Mouse (Mus musculus) neural tube, embryonic 14.5 days (tissue): Measurements from ENCODE around the gene Poldip3. TPM values are rescaled to one million over a fixed set of nuclear protein-coding genes. Genes with fewer than 3 reads are reported as not detected.
"Not testable (repeated sequence)": the region's sequence is repeated elsewhere in the genome, so short reads cannot be mapped to it uniquely, and the experiment has no call there.

Source experiments
- ATAC-seq: fragments of 200-750 bp; cut with Nextera tagmentation; 2 replicates; pipeline ENCODE4 v1.8.0; 2017; ENCODE audit warnings: low read depth, mild to moderate bottlenecking, moderate TSS enrichment, moderate library complexity
- H3K27ac ChIP-seq: fragments of 300-500 bp; sonication (generic); 2 replicates; pipeline ENCODE4 v1.5.1; 2014; ENCODE audit warnings: low read depth, mild to moderate bottlenecking, control low read depth, low read length, moderate library complexity, mixed read lengths
- H3K27me3 ChIP-seq: fragments of 300-500 bp; sonication (generic); 2 replicates; pipeline ENCODE4 v1.6.1; 2014; ENCODE audit warnings: low read length; ENCODE audit not compliant: control insufficient read depth, insufficient read depth
- H3K36me3 ChIP-seq: fragments of 300-500 bp; sonication (generic); 2 replicates; pipeline ENCODE4 v1.6.1; 2014; ENCODE audit warnings: low read length, mixed read lengths; ENCODE audit not compliant: control insufficient read depth, insufficient read depth
- H3K4me1 ChIP-seq: fragments of 300-500 bp; sonication (generic); 2 replicates; pipeline ENCODE4 v1.6.1; 2014; ENCODE audit warnings: low read length; ENCODE audit not compliant: control insufficient read depth, insufficient read depth
- H3K4me2 ChIP-seq: fragments of 300-500 bp; sonication (generic); 2 replicates; pipeline ENCODE4 v1.6.1; 2014; ENCODE audit warnings: mild to moderate bottlenecking, low read depth, low read length, control low read depth
- H3K4me3 ChIP-seq: fragments of 300-500 bp; sonication (generic); 2 replicates; pipeline ENCODE4 v1.5.1; 2014; ENCODE audit warnings: low read depth, low read length, control low read depth, mixed read lengths
- H3K9ac ChIP-seq: fragments of 300-500 bp; sonication (generic); replicated peaks from 2 replicates; pipeline ENCODE4 v1.6.1; 2014; ENCODE audit warnings: low read depth, mild to moderate bottlenecking, control low read depth, low read length, mixed read lengths
- H3K9me3 ChIP-seq: fragments of 300-500 bp; sonication (generic); 2 replicates; pipeline ENCODE4 v1.6.1; 2016; ENCODE audit warnings: low read length; ENCODE audit not compliant: control insufficient read depth
- WGBS: fragments of 180-500 bp; shearing (Covaris S2); extraction: QIAGEN DNeasy Blood & Tissue Kit; methylation state at CpG from one replicate; pipeline ENCODE4 v1.1.7; 2014; 5-methylcytosine and 5-hydroxymethylcytosine counted together
- polyA plus RNA-seq: library from polyadenylated mRNA; unstranded; fragments of >200 nt; fragmentation: Nextera tagmentation; extraction: Ambion mirVana; gene quantifications from 2 replicates; pipeline ENCODE4 v1.2.1, GENCODE M21; 2014

Gene Poldip3
- polyA plus RNA-seq, 1 experiment from 2014 or later: 153 TPM

- no peaks in the 10 kb centered on the region for H3K9me3 ChIP-seq
- H3K9ac ChIP-seq: no peak overlapping the region
- WGBS: 43% methylated on average over 5 of the region's 5 CpGs
- no peak for ATAC-seq
- peaks cover 6% of the 10 kb centered on the region; the same call in 1 of the 2 replicates for H3K36me3 ChIP-seq
- peaks cover 10% of the 10 kb centered on the region; the same call in 1 of the 2 replicates for H3K4me1 ChIP-seq
- no peak overlapping the region for H3K4me3 ChIP-seq
- no peak overlapping the region for H3K4me2 ChIP-seq
- H3K27me3 ChIP-seq: no peaks in the 10 kb centered on the region
- H3K27ac ChIP-seq: peak overlapping the region; percentile 28; the same call in 1 of the 2 replicates
Observed at GRCm38 (mm10) chr15:83142861-83143260, 6.3 kb downstream of the Poldip3 start.

GRCm38 (mm10) chr15:83135654-83136053 is 13.5 kb downstream of the Poldip3 start:
- no peaks in the 10 kb centered on the region for H3K27me3 ChIP-seq
- no peaks in the 10 kb centered on the region for H3K4me1 ChIP-seq
- H3K36me3 ChIP-seq: peaks cover 65% of the 10 kb centered on the region
- H3K27ac ChIP-seq: no peak overlapping the region
- H3K9ac ChIP-seq: no peak overlapping the region
- H3K4me3 ChIP-seq: no peak overlapping the region
- 98% methylated on average over 2 of the region's 2 CpGs for WGBS
- ATAC-seq: no peak
- no peaks in the 10 kb centered on the region for H3K9me3 ChIP-seq
- H3K4me2 ChIP-seq: no peak overlapping the region

- Histone ChIP-seq H3K27me3 (no peaks in the 10 kb centered on the region), H3K36me3 (peaks cover 75% of the 10 kb centered on the region), H3K9ac (no peak overlapping the region), H3K9me3 (no peaks in the 10 kb centered on the region), H3K4me3 (no peak overlapping the region), H3K4me1 (no peaks in the 10 kb centered on the region), H3K4me2 (no peak overlapping the region), H3K27ac (no peak overlapping the region)
- no peak for ATAC-seq
- 87% methylated on average over 6 of the region's 6 CpGs for WGBS
Observed at GRCm38 (mm10) chr15:83134671-83135070, 14.5 kb downstream of the Poldip3 start.

DNA sequence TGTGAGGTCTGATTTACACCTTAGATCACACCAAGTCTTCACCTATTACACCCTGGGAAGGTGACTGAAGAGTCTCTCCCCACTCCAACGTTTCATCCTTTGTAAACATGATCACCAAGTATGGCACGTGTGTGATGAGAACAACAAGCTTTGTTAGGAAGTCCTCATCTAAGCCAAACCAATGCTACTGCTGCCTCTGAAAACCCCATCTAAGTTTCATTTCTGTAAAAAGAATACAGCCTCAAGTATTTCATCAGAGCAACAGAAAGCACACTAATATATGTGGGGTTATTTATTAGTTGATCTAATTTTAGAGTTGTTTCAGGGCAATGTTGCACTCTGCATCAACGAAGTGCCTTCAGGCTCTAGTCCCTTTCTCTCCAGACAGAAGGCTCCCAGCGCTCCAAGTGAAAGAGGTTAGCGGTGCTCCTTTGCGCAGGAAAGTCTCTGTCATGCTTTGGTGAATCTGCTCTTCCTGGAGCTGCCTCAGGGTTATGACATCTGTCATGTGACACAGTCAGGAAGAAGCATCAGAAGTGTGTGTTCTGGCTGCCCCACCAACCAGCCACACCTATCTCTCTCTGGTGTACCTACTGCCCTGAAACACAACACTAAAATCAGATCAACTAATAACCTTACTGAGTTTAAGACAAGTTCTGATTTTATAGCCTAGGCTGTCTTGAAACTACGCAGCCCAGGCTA is 19.5 kb downstream of the Poldip3 start:
- Histone ChIP-seq H3K27ac (no peak overlapping the region), H3K36me3 (peaks cover 72% of the 10 kb centered on the region), H3K4me1 (no peaks in the 10 kb centered on the region), H3K4me2 (no peak overlapping the region), H3K9ac (no peak overlapping the region), H3K27me3 (no peaks in the 10 kb centered on the region), H3K4me3 (no peak overlapping the region), H3K9me3 (no peaks in the 10 kb centered on the region)
- 90% methylated on average over 7 of the region's 7 CpGs for WGBS
- no peak for ATAC-seq

GRCm38 (mm10) chr15:83127037-83127436 is 22.1 kb downstream of the Poldip3 start:
- peaks cover 53% of the 10 kb centered on the region for H3K36me3 ChIP-seq
- 32% methylated on average over 3 of the region's 3 CpGs for WGBS

DNA sequence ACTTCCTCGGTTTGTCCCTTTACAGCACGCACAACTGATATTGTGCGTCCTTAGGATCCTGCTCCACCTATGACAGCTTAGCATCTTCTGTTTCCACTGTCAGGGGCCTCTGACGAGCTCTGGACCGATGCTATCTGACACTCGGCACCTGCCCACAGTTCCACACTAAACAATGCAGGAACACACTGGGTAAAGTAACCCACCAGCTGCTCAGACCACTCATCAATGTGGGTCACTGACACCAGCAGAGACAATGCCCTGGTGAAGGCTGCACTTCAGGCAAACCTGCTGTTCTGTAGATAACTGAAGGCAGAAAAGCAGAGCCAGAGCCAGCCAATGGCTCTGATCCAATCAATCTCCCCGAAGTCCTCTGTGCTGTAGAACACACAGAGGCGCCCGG is 22.6 kb downstream of the Poldip3 start:
- Histone ChIP-seq H3K4me1 (no peaks in the 10 kb centered on the region), H3K36me3 (peaks cover 48% of the 10 kb centered on the region), H3K4me3 (no peak overlapping the region), H3K27ac (no peak overlapping the region), H3K9ac (no peak overlapping the region), H3K27me3 (no peaks in the 10 kb centered on the region; the same call in 1 of the 2 replicates), H3K9me3 (no peaks in the 10 kb centered on the region), H3K4me2 (no peak overlapping the region)
- no peak for ATAC-seq
- WGBS: 78% methylated on average over 9 of the region's 9 CpGs

More at GRCm38 (mm10) chr15:83127037-83127436, 22.1 kb downstream of the Poldip3 start:
- not testable (repeated sequence) for H3K4me1 ChIP-seq, H3K27ac ChIP-seq, H3K9me3 ChIP-seq, H3K9ac ChIP-seq, H3K4me2 ChIP-seq, ATAC-seq, H3K4me3 ChIP-seq, H3K27me3 ChIP-seq

GRCm38 (mm10) chr15:83124625-83125024 is 24.6 kb downstream of the Poldip3 start:
- Histone ChIP-seq H3K4me1 (0 out of 2 replicates have a peak, but pooled peaks cover 4% of the 10 kb centered on the region), H3K9ac (no peak overlapping the region), H3K36me3 (peaks cover 30% of the 10 kb centered on the region), H3K27me3 (no peaks in the 10 kb centered on the region; the same call in 1 of the 2 replicates), H3K9me3 (no peaks in the 10 kb centered on the region), H3K4me3 (no peak overlapping the region), H3K27ac (no peak overlapping the region), H3K4me2 (no peak overlapping the region)
- 70% methylated on average over 5 of the region's 5 CpGs for WGBS
- no peak for ATAC-seq

DNA sequence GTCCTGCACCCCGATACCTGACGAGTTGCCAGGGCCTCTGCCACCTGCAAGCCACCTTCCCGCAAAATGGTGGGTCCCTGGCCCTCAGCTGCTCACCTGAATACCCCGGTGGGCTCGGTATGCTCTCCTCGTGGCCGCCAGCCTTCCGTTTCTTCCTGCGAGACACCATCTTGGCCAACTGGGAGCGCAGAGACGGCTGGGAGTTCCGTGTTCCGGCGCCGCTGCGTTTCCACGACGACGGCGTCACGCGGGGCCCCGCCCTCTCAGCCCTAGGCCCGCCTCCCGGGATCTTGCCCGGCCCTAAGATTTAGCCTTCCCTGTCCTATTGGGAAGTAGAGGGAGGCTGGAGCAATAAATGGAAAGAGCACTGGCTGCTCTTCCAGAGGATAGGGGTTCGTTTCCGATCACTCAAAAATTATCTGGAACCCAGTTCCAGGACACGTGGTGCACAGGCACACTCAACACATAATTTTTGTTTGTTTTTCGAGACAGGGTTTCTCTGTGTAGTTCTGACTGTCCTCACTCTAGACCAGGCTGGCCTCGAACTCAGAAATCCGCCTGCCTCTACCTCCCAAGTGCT is 26.5 kb downstream of the Poldip3 start, which contains the start of gene Rrp7a:
Gene Rrp7a, minus strand, starts transcription at position 236 of the 580 bp plus-strand sequence.
- H3K36me3 ChIP-seq: peaks cover 19% of the 10 kb centered on the region
- H3K4me3 ChIP-seq: peak within 1 kb of the TSS; percentile 75
- H3K4me2 ChIP-seq: peak within 1 kb of the TSS; percentile 63
- peak within 1 kb of the TSS; percentile 69 for H3K9ac ChIP-seq
- no peaks in the 10 kb centered on the region; the same call in 1 of the 2 replicates for H3K27me3 ChIP-seq
- WGBS: 10% methylated on average over 32 of the region's 32 CpGs
- ATAC-seq: peak; percentile 91
- no peaks in the 10 kb centered on the region for H3K9me3 ChIP-seq
- H3K4me1 ChIP-seq: 0 out of 2 replicates have a peak, but pooled peaks cover 4% of the 10 kb centered on the region
- H3K27ac ChIP-seq: peak within 1 kb of the TSS; percentile 81
